Mouse (Mus musculus) liver, embryonic 14.5 days (tissue): Measurements from ENCODE around the gene Ciao2b. TPM values are rescaled to one million over a fixed set of nuclear protein-coding genes. Genes with fewer than 3 reads are reported as not detected.

ENCODE experiments used
- ATAC-seq: fragments of 200-750 bp; cut with Nextera tagmentation; 2 replicates; pipeline ENCODE4 v1.8.0; 2017; ENCODE audit warnings: moderate number of reproducible peaks, mild to moderate bottlenecking, moderate library complexity; ENCODE audit not compliant: insufficient read depth
- DNase-seq, 3 experiments: peaks; one replicate each; pipeline ENCODE4 v3.0.0-alpha.2; 2012 to 2013; ENCODE audit warnings: low read depth in 3 of 3, low spot score in 3 of 3
- H3K27ac ChIP-seq: fragments of 300-500 bp; sonication (generic); 2 replicates; pipeline ENCODE4 v1.5.1; 2014; ENCODE audit warnings: moderate library complexity, mild to moderate bottlenecking, control low read depth, inconsistent platforms
- H3K27me3 ChIP-seq: fragments of 300-500 bp; sonication (generic); 2 replicates; pipeline ENCODE4 v1.6.1; 2014; ENCODE audit warnings: mild to moderate bottlenecking, low read length, moderate library complexity; ENCODE audit not compliant: control insufficient read depth, insufficient read depth
- H3K36me3 ChIP-seq: fragments of 300-500 bp; sonication (generic); replicated peaks from 2 replicates; pipeline ENCODE4 v1.6.1; 2014; ENCODE audit warnings: low read depth; ENCODE audit not compliant: control insufficient read depth, insufficient read depth
- H3K4me1 ChIP-seq, 2 experiments: fragments of 200-500 bp in 1 of 2; fragments of 300-500 bp in 1 of 2; sonication (generic) in 1 of 2; replicated peaks; 2 replicates each; pipeline ENCODE4 v1.6.1; 2012 to 2014; ENCODE audit warnings: antibody characterized with exemption in 1 of 2, inconsistent platforms in 1 of 2, low read length in 1 of 2; ENCODE audit not compliant: control insufficient read depth in 2 of 2, insufficient read depth in 2 of 2
- H3K4me2 ChIP-seq: fragments of 300-500 bp; sonication (generic); 2 replicates; pipeline ENCODE4 v1.6.1; 2014; ENCODE audit warnings: low read depth, mild to moderate bottlenecking, control low read depth, moderate library complexity
- H3K4me3 ChIP-seq, 2 experiments: fragments of 200-500 bp in 1 of 2; fragments of 300-500 bp in 1 of 2; sonication (generic) in 1 of 2; 2 replicates each; pipeline ENCODE4 v1.5.1; 2012 to 2014; ENCODE audit warnings: low read depth in 2 of 2, low read length in 2 of 2, mild to moderate bottlenecking in 2 of 2, control low read depth in 1 of 2, inconsistent platforms in 1 of 2, moderate library complexity in 1 of 2; ENCODE audit not compliant: insufficient read depth in 1 of 2
- H3K9ac ChIP-seq: fragments of 300-500 bp; sonication (generic); replicated peaks from 2 replicates; pipeline ENCODE4 v1.6.1; 2014; ENCODE audit warnings: mild to moderate bottlenecking, control low read depth, moderate library complexity
- H3K9me3 ChIP-seq: fragments of 300-500 bp; sonication (generic); 2 replicates; pipeline ENCODE4 v1.6.1; 2016; ENCODE audit warnings: low read length, mixed read lengths; ENCODE audit not compliant: control insufficient read depth
- CTCF ChIP-seq: IDR thresholded peaks from 2 replicates; pipeline ENCODE4 v1.5.1; 2016; ENCODE audit warnings: antibody characterized with exemption, low read depth, control low read depth
- EP300 ChIP-seq: IDR thresholded peaks from 2 replicates; pipeline ENCODE4 v1.6.1; 2016; ENCODE audit warnings: antibody characterized with exemption, low read depth
- WGBS: fragments of 180-500 bp; shearing (Covaris S2); extraction: QIAGEN DNeasy Blood & Tissue Kit; methylation state at CpG from one replicate; pipeline ENCODE4 v1.1.7; 2014; ENCODE audit not compliant: insufficient replicate concordance; 5-methylcytosine and 5-hydroxymethylcytosine counted together
- polyA plus RNA-seq, 2 experiments: library from polyadenylated mRNA; depleted of rRNA in 1 of 2; stranded (reverse) in 1 of 2; unstranded in 1 of 2; fragments of >200 nt; fragmentation: Nextera tagmentation in 1 of 2; extraction: Ambion mirVana in 1 of 2; gene quantifications; 2 replicates each; pipeline versions ENCODE4 v1.2.1 to v1.2.3; 2012 to 2014

The Ciao2b gene
- polyA plus RNA-seq, 2 experiments, result 33.2 to 50.3 TPM

DNA sequence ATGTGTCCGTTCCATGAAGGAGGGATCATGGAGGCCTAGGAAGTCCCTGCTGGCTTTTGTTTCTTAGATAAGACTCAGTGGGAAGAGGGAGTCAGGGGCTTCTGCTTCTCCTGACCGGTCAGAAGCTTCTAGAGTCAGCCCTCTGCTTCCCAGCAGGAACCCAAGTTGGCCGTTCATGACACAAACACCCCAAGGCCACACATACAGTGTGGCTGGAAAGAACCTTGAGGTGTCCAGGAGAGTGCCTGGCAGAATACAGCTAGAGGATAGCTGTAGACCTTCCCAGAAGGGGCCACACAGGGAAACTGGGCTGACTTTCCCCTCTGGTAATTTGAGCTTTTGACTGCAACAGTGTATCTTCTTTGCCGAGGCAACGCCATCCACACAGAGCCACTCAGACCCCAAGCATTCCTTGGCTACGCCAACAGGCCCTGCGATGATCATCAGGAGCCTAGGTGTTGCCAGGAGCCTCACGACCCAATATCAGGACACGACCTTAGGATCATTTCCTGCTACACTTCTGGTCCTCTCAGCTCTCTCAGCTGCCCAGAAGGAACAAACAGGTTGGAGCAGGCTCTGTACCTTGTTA lies 8.5 kb downstream of the Ciao2b start:
- DNase-seq (no peak), ATAC-seq (no peak)
- peaks cover 0 to 8% of the 10 kb centered on the region in 2 experiments; a peak in 2 of 4 replicates for H3K4me1 ChIP-seq
- H3K9me3 ChIP-seq, result no peaks in the 10 kb centered on the region
- peaks cover 15% of the 10 kb centered on the region for H3K27me3 ChIP-seq
- H3K9ac ChIP-seq, result no peak overlapping the region
- no peak overlapping the region for H3K4me3 ChIP-seq
- no peak overlapping the region for H3K4me2 ChIP-seq
- peaks cover 2% of the 10 kb centered on the region for H3K36me3 ChIP-seq
- TF ChIP-seq EP300 (no peak), CTCF (no peak)
- H3K27ac ChIP-seq, result no peak overlapping the region
- WGBS, result 51% methylated on average over 9 of the region's 9 CpGs

DNA sequence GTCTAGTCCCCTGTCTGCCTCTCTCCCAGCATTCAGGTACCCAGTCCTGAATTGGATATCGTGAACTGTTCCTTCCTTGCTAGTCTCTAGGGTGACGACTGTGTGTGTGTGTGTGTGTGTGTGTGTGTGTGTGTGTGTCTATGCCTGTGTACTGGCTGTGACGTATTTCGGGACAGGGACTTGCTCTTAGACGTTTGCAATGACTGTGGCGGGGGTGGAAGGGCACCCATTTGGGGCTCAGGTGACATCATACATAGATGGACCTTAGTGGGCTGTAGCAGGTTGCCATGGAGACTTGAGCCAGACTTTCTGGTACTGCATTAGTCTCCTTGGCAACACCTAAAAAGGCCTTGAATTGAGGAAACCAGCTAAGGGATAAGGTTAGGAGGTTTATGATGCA lies 9.3 kb downstream of the Ciao2b start:
- peaks cover 15% of the 10 kb centered on the region for H3K27me3 ChIP-seq
- 45% methylated on average over 6 of the region's 6 CpGs for WGBS
- peaks cover 0 to 8% of the 10 kb centered on the region in 2 experiments; a peak in 2 of 4 replicates for H3K4me1 ChIP-seq
- no peaks in the 10 kb centered on the region for H3K36me3 ChIP-seq
- ATAC-seq (no peak), DNase-seq (no peak)
- no peak overlapping the region for H3K27ac ChIP-seq
- no peak overlapping the region for H3K4me3 ChIP-seq
- TF ChIP-seq CTCF (no peak), EP300 (no peak)
- no peak overlapping the region for H3K4me2 ChIP-seq
- H3K9me3 ChIP-seq, result no peaks in the 10 kb centered on the region
- no peak overlapping the region for H3K9ac ChIP-seq

DNA sequence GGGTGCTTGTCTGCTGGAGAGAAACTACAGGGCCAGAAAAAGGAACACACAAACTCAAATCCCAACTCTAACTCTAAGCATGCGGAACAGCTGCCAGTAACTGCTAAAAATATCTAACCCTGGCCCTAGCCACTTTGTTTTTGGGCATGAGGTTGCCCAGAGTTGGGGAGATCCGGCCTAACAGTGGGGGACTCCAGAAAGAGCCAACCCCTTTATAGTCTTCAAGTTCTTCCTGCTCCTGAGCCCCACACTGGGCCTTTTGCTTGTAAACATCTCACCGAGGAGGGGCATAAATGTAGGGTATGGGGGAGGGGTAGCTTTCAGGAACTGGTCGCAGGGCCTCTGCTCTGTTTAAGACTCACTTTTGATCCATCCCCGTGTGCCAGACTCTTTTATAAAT lies 9.8 kb downstream of the Ciao2b start:
- TF ChIP-seq EP300 (no peak), CTCF (no peak)
- Histone ChIP-seq H3K9me3 (no peaks in the 10 kb centered on the region), H3K4me2 (no peak overlapping the region), H3K4me1 (peaks cover 0 to 8% of the 10 kb centered on the region in 2 experiments; a peak in 2 of 4 replicates), H3K27me3 (peaks cover 15% of the 10 kb centered on the region), H3K9ac (no peak overlapping the region), H3K4me3 (no peak overlapping the region), H3K27ac (no peak overlapping the region), H3K36me3 (no peaks in the 10 kb centered on the region)
- no peak for ATAC-seq
- 22% methylated on average over 5 of the region's 5 CpGs for WGBS
- DNase-seq, result no peak

DNA sequence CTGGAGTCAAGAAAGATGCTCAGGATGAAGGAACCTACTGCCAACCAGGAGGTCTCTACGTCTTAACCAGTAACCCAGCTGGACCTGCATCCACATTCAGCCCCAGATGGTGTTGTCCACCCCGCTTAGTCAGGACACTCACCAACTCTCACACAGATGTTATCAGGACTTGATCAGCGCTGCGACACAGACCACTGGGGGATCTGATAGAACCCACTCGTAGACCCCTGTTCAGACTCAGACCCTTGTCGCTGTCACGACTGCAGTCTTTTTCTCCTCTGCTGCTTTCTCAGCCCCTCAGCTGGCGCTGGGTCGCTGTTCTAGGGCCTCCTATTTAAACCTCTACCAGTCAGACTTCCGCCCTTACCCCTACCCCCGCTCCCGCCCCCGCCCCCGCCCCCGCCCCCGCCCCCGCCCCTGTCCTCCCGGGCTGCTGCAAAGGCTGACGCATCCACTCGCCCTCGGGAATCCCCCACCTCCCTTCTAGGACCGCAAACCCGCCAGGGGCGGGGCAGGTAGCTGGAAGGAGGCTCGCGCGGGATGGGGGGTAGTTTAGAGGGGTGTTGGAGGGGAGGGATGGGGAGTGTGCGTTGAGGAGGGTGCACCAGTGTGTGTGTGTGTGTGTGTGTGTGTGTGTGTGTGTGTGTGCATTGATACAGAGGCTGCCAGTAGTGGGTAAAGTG lies 10.6 kb downstream of the Ciao2b start, which contains the start of gene Rrad:
Gene Rrad (minus strand): TSS at position 347 of the 683 bp plus-strand sequence.
- Histone ChIP-seq H3K9ac (no peak within 1 kb of the TSS), H3K4me2 (peak within 1 kb of the TSS; percentile 48), H3K27me3 (peaks cover 15% of the 10 kb centered on the region), H3K27ac (no peak within 1 kb of the TSS), H3K36me3 (no peaks in the 10 kb centered on the region), H3K4me3 (peak within 1 kb of the TSS; percentile 8 to 13; a peak in 3 of 4 replicates), H3K4me1 (peaks cover 0 to 8% of the 10 kb centered on the region in 2 experiments; a peak in 2 of 4 replicates), H3K9me3 (no peaks in the 10 kb centered on the region)
- TF ChIP-seq CTCF (no peak), EP300 (no peak)
- WGBS, result under 1% methylated on average over 27 of the region's 28 CpGs
- DNase-seq, result peak in 1 of 3 experiments; percentile 24
- ATAC-seq, result peak; percentile 18; the same call in 1 of the 2 replicates

DNA sequence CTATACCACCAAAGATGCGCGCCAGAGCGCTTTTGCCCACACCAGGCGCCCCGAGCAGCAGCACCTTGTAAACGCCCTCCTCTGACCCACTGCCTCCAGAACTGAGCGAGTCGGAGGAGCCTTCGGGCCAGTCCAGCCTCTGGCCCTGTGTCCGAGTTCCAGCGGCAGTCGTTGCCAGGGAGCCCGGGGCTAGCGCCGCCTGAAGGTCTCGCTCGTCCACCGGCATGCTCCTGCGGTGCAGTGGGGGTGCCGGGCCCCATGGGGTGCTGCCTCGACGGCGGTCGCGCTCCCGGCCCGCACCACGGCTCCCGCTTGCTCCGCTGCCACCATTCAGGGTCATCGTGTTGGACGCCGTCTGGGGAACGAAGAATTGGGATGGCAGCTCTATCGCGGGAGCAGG lies 11.2 kb downstream of the Ciao2b start:
- H3K36me3 ChIP-seq, result no peaks in the 10 kb centered on the region
- peaks cover 15% of the 10 kb centered on the region for H3K27me3 ChIP-seq
- ATAC-seq (peak; percentile 19; the same call in 1 of the 2 replicates), DNase-seq (no peak)
- H3K4me3 ChIP-seq, result peak overlapping the region; percentile 8 to 13; a peak in 3 of 4 replicates
- whole genome bisulfite sequencing, result 2% methylated on average over 36 of the region's 36 CpGs
- no peak overlapping the region for H3K9ac ChIP-seq
- H3K4me1 ChIP-seq, result peaks cover 0 to 8% of the 10 kb centered on the region in 2 experiments; a peak in 2 of 4 replicates
- no peak for TF ChIP-seq EP300
- TF ChIP-seq CTCF, result no peak
- no peaks in the 10 kb centered on the region for H3K9me3 ChIP-seq
- H3K4me2 ChIP-seq, result peak overlapping the region; percentile 48
- H3K27ac ChIP-seq, result no peak overlapping the region
